Mouse (Mus musculus): Measurements from ENCODE around the gene Tmem151b. TPM values are rescaled to one million over a fixed set of nuclear protein-coding genes. Genes with fewer than 3 reads are reported as not detected.

The Tmem151b gene
- total RNA-seq (2021) = 100 to 1,000 TPM; 118 to 128 TPM

- intact Hi-C loops (cut with DNase I) = loop anchor here (2.0 kb wide), 2 partner anchors 19 to 23 kb away; partner anchors contain the start of gene Hsp90ab1
Observed at GRCm38 (mm10) chr17:45549617-45550181, at the start of gene Tmem151b. TSS of gene Tmem151b (minus strand) at chr17:45549677.

GRCm38 (mm10) chr17:45598891-45599290 is 49.4 kb upstream of the Tmem151b start:
- no peak for DNase-seq (ENCODE audit: low spot score in 2 of 2)
- intact Hi-C loops (cut with DNase I) = loop anchor here (5.0 to 10.0 kb wide), 2 partner anchors 33 to 556 kb away; partner anchors contain the start of gene Mad2l1bp

More at GRCm38 (mm10) chr17:45549617-45550181, at the start of gene Tmem151b:
- peak; percentile 69 to 71 for DNase-seq (ENCODE audit: low spot score in 2 of 2)

DNA sequence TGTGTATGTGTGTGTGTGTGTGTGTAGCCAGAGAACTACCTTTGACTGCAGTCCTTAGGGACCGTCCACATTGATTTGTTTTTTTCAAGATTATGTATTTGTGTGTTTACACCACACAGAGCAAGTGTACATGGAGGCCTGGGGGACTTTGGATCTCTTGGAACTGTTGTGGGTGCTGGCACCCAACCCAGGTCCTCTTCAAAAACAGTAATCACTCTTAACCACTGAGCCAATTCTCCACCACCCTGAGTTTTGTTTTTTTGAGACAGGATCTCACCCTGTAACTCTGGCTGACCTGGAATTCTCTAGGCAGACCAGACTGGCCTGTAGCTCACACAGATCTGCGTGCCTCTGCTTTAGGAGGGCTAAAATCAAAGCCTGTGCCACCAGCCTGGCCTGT is 48.9 kb upstream of the Tmem151b start:
- DNase-seq (ENCODE audit: low spot score in 2 of 2) = no peak
- intact Hi-C loops (cut with DNase I) = loop anchor here (5.0 to 10.0 kb wide), 2 partner anchors 34 to 556 kb away; partner anchors contain the start of gene Mad2l1bp

DNA sequence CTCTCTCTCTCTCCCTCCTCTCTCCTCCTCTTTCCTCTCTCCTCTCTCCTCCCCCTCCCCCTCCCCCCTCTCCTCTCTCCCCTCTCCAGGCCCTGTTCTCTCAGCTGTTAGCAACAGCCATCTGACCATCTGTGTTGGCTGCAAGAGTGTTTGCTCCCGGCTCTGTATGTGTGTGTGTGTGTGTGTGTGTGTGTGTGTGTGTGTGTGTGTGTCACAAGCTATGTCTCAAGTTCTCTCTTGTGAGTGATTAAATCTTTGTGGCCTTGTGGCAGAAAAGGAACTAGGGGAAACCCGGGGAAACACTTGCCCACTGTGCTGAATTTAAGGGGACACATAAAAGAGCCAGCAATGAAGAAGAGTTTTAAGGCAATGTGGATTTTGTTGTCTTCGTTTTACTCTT is 48.3 kb upstream of the Tmem151b start:
- no peak for DNase-seq (ENCODE audit: low spot score in 2 of 2)
- intact Hi-C loops (cut with DNase I) = loop anchor here (5.0 to 10.0 kb wide), 2 partner anchors 35 to 557 kb away; partner anchors contain the start of gene Mad2l1bp

GRCm38 (mm10) chr17:45596631-45597396 is 47.3 kb upstream of the Tmem151b start:
- intact Hi-C loops (cut with DNase I) = loop anchor here (5.0 to 10.0 kb wide), 2 partner anchors 35 to 558 kb away; partner anchors contain the start of gene Mad2l1bp
- peak in 1 of 2 experiments; percentile 69 for DNase-seq (ENCODE audit: low spot score in 2 of 2)

GRCm38 (mm10) chr17:45595736-45596390 is 46.4 kb upstream of the Tmem151b start:
- no peak for DNase-seq (ENCODE audit: low spot score in 2 of 2)
- intact Hi-C loops (cut with DNase I) = loop anchor here (5.0 to 10.0 kb wide), 2 partner anchors 36 to 559 kb away; partner anchors contain the start of gene Mad2l1bp

DNA sequence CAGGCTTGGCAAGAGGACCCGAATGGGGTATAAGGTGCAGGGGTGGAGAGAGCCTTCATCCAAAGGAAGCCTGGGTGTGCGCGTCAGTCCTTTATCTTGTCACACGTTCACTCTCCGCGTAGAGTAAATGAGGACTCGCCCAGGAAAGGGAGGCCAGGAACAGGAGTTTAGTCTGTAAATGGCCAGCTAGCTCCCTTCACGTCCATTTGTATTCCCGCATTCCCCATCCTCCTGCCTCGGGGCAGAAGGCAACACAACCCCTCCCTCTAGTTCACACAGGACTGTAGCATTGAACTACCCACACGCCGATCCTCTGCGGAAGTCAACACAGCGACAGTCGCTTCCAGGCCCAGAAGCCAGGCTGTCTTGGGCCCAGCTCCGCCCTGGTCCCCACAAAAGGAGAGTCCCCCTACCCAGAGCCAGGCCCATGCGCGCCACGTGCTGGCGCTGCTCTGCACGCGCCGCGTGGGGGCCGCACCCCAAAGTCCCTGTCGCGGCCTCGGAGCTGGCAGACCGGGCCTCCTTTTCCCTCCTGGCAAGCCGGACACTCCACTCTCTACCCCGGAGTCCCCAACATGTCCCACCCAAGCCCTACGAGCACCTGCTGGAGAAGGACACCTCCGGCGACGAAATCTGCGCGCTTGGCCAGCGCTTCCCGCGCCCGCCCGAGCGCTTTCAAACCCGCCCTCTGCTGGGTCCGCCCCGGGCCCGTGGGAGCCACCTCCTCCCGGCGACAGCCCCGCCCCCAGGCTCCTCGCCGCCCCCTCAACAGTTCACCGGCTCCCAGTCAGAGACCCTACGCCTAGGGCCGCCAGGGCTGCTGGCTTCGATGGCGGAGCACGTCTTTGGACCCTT is 45.6 kb upstream of the Tmem151b start:
- DNase-seq (ENCODE audit: low spot score in 2 of 2) = peak in 1 of 2 experiments; percentile 54
- intact Hi-C loops (cut with DNase I) = loop anchor here (5.0 to 10.0 kb wide), 2 partner anchors 37 to 560 kb away; partner anchors contain the start of gene Mad2l1bp

- no peak for DNase-seq (ENCODE audit: low spot score in 2 of 2)
- intact Hi-C loops (cut with DNase I) = loop anchor here (10.0 kb wide), 1 partner anchor 561 kb away; the partner anchor contains the start of gene Mad2l1bp
Observed at GRCm38 (mm10) chr17:45594195-45594594, 44.7 kb upstream of the Tmem151b start.

DNA sequence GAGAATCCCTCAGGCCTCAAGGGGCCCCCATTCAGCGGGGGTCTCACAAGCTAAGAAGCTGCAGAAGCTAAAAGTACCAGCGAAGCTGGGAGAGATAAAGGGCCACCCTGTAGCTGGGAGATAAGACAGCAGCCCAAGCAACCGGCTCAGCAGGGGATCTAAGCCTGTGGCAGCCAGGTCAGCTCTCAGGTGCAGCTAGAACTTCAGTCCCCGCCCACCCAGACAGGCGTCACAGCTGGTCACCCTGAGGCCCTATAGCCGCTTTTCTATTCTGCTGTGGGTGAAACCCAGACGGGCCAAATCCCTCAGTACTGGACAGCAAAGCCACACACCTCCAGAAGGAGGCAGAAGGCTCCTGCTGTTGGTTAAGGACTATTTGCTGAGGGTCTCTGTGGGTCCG is 44.0 kb upstream of the Tmem151b start:
- intact Hi-C loops (cut with DNase I) = loop anchor here (10.0 kb wide), 1 partner anchor 561 kb away; the partner anchor contains the start of gene Mad2l1bp
- no peak for DNase-seq (ENCODE audit: low spot score in 2 of 2)

DNA sequence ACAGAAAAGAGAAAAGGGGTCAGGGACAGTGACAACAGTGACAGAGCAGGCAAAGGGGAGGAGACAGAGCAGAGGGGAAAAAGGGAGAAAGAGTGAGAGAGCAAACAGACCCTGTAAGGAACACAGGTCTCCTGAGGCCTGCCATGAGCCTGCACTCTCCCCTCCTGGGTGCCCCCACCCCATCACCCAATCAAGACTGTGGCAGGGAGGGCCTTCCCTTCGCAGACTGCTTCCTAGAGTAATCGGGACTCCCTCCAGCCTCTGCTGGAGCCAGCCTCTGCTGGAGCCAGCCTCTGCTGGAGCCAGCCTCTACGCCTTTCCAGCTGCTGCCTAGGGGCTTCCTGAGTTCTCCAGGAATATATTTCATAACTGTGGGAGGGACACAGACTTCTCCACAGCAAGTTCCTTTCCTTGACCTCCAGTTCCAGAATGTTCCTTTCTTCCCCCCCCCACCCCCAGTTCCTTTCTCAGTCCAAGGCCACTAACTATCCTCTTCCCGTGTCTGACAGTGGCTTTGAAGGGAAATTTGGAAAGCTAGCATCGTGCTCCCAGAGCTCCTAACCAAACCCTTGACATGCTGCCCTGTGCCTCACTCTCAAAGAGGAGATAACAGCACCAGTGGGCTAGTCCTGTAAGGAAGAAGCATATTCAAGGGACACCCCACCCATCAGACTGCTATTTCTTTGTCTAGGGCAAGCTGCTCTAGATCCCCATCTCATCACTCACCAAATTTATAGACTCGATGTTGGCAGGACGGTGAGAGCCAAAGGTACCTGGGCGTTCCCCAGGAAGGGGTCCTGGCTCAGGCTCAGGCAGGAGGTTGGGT is 43.3 kb upstream of the Tmem151b start:
- intact Hi-C loops (cut with DNase I) = loop anchor here (10.0 kb wide), 1 partner anchor 562 kb away; the partner anchor contains the start of gene Mad2l1bp
- no peak for DNase-seq (ENCODE audit: low spot score in 2 of 2)

GRCm38 (mm10) chr17:45591701-45592605 is 42.5 kb upstream of the Tmem151b start:
- intact Hi-C loops (cut with DNase I) = loop anchor here (10.0 kb wide), 1 partner anchor 563 kb away; the partner anchor contains the start of gene Mad2l1bp
- DNase-seq (ENCODE audit: low spot score in 2 of 2) = no peak

DNA sequence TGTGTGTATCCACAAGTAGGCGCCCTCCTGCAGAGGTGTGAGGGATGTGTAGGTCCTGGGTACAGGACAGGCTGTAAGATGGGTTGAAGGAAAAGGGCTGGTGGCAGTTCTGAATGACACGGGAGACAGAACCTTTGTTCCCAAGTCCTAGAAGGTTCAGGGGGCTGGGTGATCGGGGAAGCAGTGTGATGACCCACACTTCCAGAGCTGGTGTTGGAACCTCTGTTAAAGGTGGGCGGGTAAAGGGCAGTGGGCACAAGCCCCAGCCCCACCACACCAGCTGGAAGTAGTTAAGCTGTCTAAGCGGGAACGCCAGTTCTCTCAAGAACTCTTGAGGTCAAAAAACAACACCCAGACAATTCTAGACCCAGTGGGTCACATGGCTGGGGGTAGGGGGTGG is 40.9 kb upstream of the Tmem151b start:
- intact Hi-C loops (cut with DNase I) = loop anchor here (10.0 kb wide), 1 partner anchor 564 kb away; the partner anchor contains the start of gene Mad2l1bp
- DNase-seq (ENCODE audit: low spot score in 2 of 2) = no peak

GRCm38 (mm10) chr17:45589844-45590243 is 40.4 kb upstream of the Tmem151b start:
- intact Hi-C loops (cut with DNase I) = loop anchor here (10.0 kb wide), 1 partner anchor 565 kb away; the partner anchor contains the start of gene Mad2l1bp
- DNase-seq (ENCODE audit: low spot score in 2 of 2) = no peak

DNA sequence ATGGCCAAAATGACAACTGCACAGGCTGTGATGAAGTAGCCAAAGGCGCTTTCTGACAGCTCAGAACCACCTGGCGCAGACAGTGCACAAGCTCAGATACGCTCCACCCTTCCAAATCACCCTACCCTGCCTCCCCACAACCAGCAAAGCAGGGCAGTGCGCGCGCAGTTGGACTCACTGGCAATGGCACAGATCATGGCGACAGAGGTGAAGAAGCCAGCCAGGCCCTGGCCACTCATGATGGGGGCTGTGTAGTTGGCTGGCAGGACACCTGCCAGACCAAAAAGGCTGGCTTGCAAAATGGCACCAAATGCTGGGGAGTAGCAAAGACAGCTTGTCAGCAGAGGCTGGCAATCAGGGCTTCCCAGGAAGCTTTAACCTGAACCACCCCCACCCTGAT is 39.8 kb upstream of the Tmem151b start:
- intact Hi-C loops (cut with DNase I) = no loop called here
- DNase-seq (ENCODE audit: low spot score in 2 of 2) = no peak

DNA sequence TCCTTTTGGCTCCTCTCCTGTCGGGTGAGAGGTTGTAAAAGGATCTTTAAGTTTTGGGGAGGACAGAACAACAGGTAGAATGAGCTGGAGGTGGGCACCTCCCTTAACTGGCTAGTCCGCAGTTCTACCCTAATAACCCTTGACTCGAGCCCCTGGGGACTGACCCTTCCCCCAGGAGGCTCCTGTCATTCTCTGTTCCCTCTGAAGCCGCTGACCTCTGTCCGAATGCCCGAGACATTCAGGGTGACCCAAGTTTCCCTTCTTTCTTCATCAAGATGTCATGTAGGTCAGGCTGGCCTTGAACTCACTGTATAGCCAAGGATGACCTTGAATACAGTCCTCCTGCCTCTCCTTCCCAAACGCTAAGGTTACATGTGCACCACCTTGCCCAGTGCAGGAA is 38.9 kb upstream of the Tmem151b start:
- intact Hi-C loops (cut with DNase I) = no loop called here
- no peak for DNase-seq (ENCODE audit: low spot score in 2 of 2)

DNA sequence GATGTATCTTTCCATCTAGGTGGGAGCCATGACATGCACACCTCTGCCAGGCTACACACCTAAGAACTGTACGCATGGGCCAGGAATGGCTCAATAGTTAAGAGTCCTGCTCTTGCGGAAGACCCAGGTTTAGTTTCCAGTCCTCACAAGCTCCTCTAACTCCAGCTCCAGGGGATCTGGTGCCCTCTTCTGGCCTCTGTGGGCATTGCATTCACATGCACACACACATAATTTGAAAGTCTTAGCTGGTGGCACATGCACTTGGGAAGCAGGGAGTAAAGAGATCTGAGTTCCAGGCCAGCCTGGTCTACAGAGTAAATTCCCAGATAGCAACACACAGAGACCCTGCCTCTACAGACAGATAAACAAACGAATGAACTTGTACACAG is 37.0 kb upstream of the Tmem151b start:
- no peak for DNase-seq (ENCODE audit: low spot score in 2 of 2)
- intact Hi-C loops (cut with DNase I) = no loop called here
